10 mouse cellular contexts compared by ENCODE assay signal in genomic region chr10:84357997-84358737, GRCm38 (mm10).
DNase-seq lines count a peak whose midpoint lies in the region; ATAC-seq and TF ChIP-seq lines count a peak whose summit lies in the region.
"Had no signal": no experiment of that assay in that cellular context is flagged by ENCODE, and none has a peak within 500 bp of the region (broad histone marks: within the 10 kb centered on the region; RNA-seq: fewer than 3 reads in every experiment).

No protein-coding gene starts in this region.

- H3K9ac ChIP-seq in midbrain, postnatal 0 days (replicated peaks; ENCODE audit: low read length, poor library complexity, severe bottlenecking): no peak overlapping the region
- H3K9ac ChIP-seq: heart, embryonic 15.5 days; liver, embryonic 13.5 days had no signal

- peak; percentile 87 for DNase-seq in brain, embryonic 18.5 days (ENCODE audit: low read depth, low spot score)
- peak; percentile 98 to 99 for DNase-seq in cerebellum, postnatal 10 days
- DNase-seq in layer of hippocampus, adult 11-12 months (ENCODE audit: low spot score): peak; percentile 91
- peak; percentile 96 for DNase-seq in midbrain, postnatal 0 days (ENCODE audit: low spot score)
- no peak for DNase-seq in urinary bladder, postnatal 36 days (ENCODE audit: low spot score in 2 of 2)
- no peak for DNase-seq in kidney, postnatal 36 days
- DNase-seq in thymus, postnatal 4 days: no peak
- DNase-seq: embryo, embryonic 11 days; liver, embryonic 13.5 days had no signal

- no peak overlapping the region for H3K4me3 ChIP-seq in midbrain, postnatal 0 days (ENCODE audit: low read depth, low read length)
- H3K4me3 ChIP-seq: heart, embryonic 15.5 days; liver, embryonic 13.5 days had no signal

- H3K36me3 ChIP-seq in midbrain, postnatal 0 days (ENCODE audit: insufficient read depth, low read length): no peaks in the 10 kb centered on the region
- H3K36me3 ChIP-seq: heart, embryonic 15.5 days; liver, embryonic 13.5 days had no signal

- no peak overlapping the region for H3K4me2 ChIP-seq in midbrain, postnatal 0 days (ENCODE audit: low read depth, low read length, poor library complexity, severe bottlenecking)
- H3K4me2 ChIP-seq: heart, embryonic 15.5 days; liver, embryonic 13.5 days had no signal

- H3K4me1 ChIP-seq in midbrain, postnatal 0 days (ENCODE audit: insufficient read depth, low read length): no peaks in the 10 kb centered on the region
- H3K4me1 ChIP-seq: heart, embryonic 15.5 days; liver, embryonic 13.5 days had no signal

- no peaks in the 10 kb centered on the region for H3K9me3 ChIP-seq in midbrain, postnatal 0 days (ENCODE audit: low read length)
- H3K9me3 ChIP-seq: heart, embryonic 15.5 days; liver, embryonic 13.5 days had no signal

- H3K27ac ChIP-seq in midbrain, postnatal 0 days (ENCODE audit: low read depth, low read length): no peak overlapping the region
- H3K27ac ChIP-seq: heart, embryonic 15.5 days; liver, embryonic 13.5 days had no signal

- ATAC-seq in midbrain, postnatal 0 days (ENCODE audit: low FRiP score): peak; percentile 78; the same call in 1 of the 2 replicates

- no peaks in the 10 kb centered on the region for H3K27me3 ChIP-seq in midbrain, postnatal 0 days (ENCODE audit: insufficient read depth, low read length)
- H3K27me3 ChIP-seq: heart, embryonic 15.5 days; liver, embryonic 13.5 days had no signal

- 61% methylated on average over 4 of the region's 4 CpGs for WGBS in midbrain, postnatal 0 days

- no peak for TF ChIP-seq CTCF in midbrain, postnatal 0 days (IDR thresholded peaks at IDR 0.05)

Comparison
In these comparisons a context has a peak if more than half of its experiments do, and no peak if none do; other contexts are left out.
1. DNase-seq: peak in brain, embryonic 18.5 days (single experiment), cerebellum, postnatal 10 days (2 of 2), layer of hippocampus, adult 11-12 months (single experiment) and midbrain, postnatal 0 days (single experiment); none in urinary bladder, postnatal 36 days (0 of 2), kidney, postnatal 36 days (0 of 2) and thymus, postnatal 4 days (single experiment).